In genomic region chr7:69513966-69514365, GRCm38 (mm10) we compare ENCODE assay signal across 28 mouse cellular contexts.
DNase-seq lines count a peak whose midpoint lies in the region; ATAC-seq lines count a peak whose summit lies in the region.
"Had no signal": no experiment of that assay in that cellular context is flagged by ENCODE, and none has a peak within 500 bp of the region (broad histone marks: within the 10 kb centered on the region; RNA-seq: fewer than 3 reads in every experiment).

No protein-coding gene starts in this region.

- no peak overlapping the region for H3K4me3 ChIP-seq in kidney, embryonic 15.5 days (replicated peaks)
- H3K4me3 ChIP-seq: embryonic facial prominence, embryonic 13.5 days; forebrain, embryonic 10.5 days; forebrain, embryonic 13.5 days; gastrocnemius, adult 2 months; heart, embryonic 13.5 days had no signal

- no peak for ATAC-seq in kidney, embryonic 15.5 days (replicated peaks; ENCODE audit: low FRiP score)
- ATAC-seq: forebrain, embryonic 13.5 days; forebrain, embryonic 16.5 days; intestine, postnatal 0 days had no signal

- H3K9ac ChIP-seq in kidney, embryonic 15.5 days = no peak overlapping the region
- H3K9ac ChIP-seq: embryonic facial prominence, embryonic 13.5 days; forebrain, embryonic 13.5 days; heart, embryonic 13.5 days; hindbrain, embryonic 14.5 days had no signal

- no peak overlapping the region for H3K4me2 ChIP-seq in kidney, embryonic 15.5 days
- H3K4me2 ChIP-seq: embryonic facial prominence, embryonic 13.5 days; forebrain, embryonic 13.5 days; heart, embryonic 13.5 days; hindbrain, embryonic 14.5 days had no signal

- 76% methylated on average over 2 of the region's 2 CpGs for WGBS in kidney, embryonic 15.5 days

- H3K36me3 ChIP-seq in kidney, embryonic 15.5 days = no peaks in the 10 kb centered on the region
- H3K36me3 ChIP-seq: embryonic facial prominence, embryonic 13.5 days; forebrain, embryonic 10.5 days; G1E; heart, embryonic 13.5 days had no signal

- no peaks in the 10 kb centered on the region for H3K9me3 ChIP-seq in kidney, embryonic 15.5 days (replicated peaks)
- H3K9me3 ChIP-seq: embryonic facial prominence, embryonic 13.5 days; forebrain, embryonic 10.5 days; forebrain, embryonic 13.5 days; heart, embryonic 13.5 days had no signal

- peak; percentile 8 for DNase-seq in embryo, embryonic 10.5 days (ENCODE audit: low spot score)
- no peak for DNase-seq in embryo, embryonic 9.5 days (ENCODE audit: extremely low spot score)
- peak; percentile 5 for DNase-seq in kidney, postnatal 10 days
- DNase-seq in forelimb bud, embryonic 11.5 days (ENCODE audit: low read depth, low spot score) = peak; percentile 19
- no peak for DNase-seq in layer of hippocampus, adult 11-12 months (ENCODE audit: low spot score)
- DNase-seq: adrenal gland, adult 8-10 months; adrenal gland, postnatal 25 days; B cell, adult 2 months; cerebellum, adult 11-12 months; cerebellum, adult 8-10 months; cerebellum, postnatal 10 days; cerebellum, postnatal 36 days; gastrocnemius, adult 2 months; gastrocnemius, postnatal 25 days; heart, adult 18-20 months; heart, postnatal 14 days; heart, postnatal 4 days; kidney, adult 2 months had no signal

- H3K4me1 ChIP-seq in kidney, embryonic 15.5 days = no peaks in the 10 kb centered on the region
- H3K4me1 ChIP-seq: embryonic facial prominence, embryonic 13.5 days; forebrain, embryonic 13.5 days; heart, embryonic 13.5 days had no signal

- no peak overlapping the region for H3K27ac ChIP-seq in kidney, embryonic 15.5 days
- H3K27ac ChIP-seq: embryonic facial prominence, embryonic 13.5 days; forebrain, embryonic 10.5 days; forebrain, embryonic 13.5 days; gastrocnemius, adult 2 months; heart, embryonic 13.5 days; hindbrain, embryonic 14.5 days had no signal

- H3K27me3 ChIP-seq in kidney, embryonic 15.5 days = no peaks in the 10 kb centered on the region
- H3K27me3 ChIP-seq: CH12.LX; embryonic facial prominence, embryonic 13.5 days; forebrain, embryonic 13.5 days; heart, embryonic 13.5 days had no signal

Comparison
In these comparisons a context has a peak if more than half of its experiments do, and no peak if none do; other contexts are left out.
1. DNase-seq: peak in embryo, embryonic 10.5 days (single experiment), kidney, postnatal 10 days (single experiment) and forelimb bud, embryonic 11.5 days (single experiment); none in embryo, embryonic 9.5 days (single experiment) and layer of hippocampus, adult 11-12 months (single experiment).